Mouse (Mus musculus) granulocyte monocyte progenitor cell, adult 5-6 weeks (primary cell): Measurements from ENCODE around the gene Hoxc11. TPM values are rescaled to one million over a fixed set of nuclear protein-coding genes. Genes with fewer than 3 reads are reported as not detected.

ENCODE experiments used
- ATAC-seq: replicated peaks from 2 replicates; pipeline ENCODE4 v1.8.0; 2016; ENCODE audit warnings: mild to moderate bottlenecking, moderate TSS enrichment, inconsistent platforms; ENCODE audit not compliant: poor library complexity, severe bottlenecking
- total RNA-seq, 2 experiments: library from RNA; stranded (forward) in 1 of 2; stranded (reverse) in 1 of 2; fragments of 200-712, 200-1000 nt in 1 of 2; fragments of >200 nt in 1 of 2; fragmentation: Nextera tagmentation in 1 of 2; gene quantifications; 2 replicates each; pipeline ENCODE4 v1.2.3; 2014 to 2017

Hoxc11 gene
- total RNA-seq, 2 experiments from 2014 or later: not detected

- peak; percentile 46; the same call in 1 of the 2 replicates for ATAC-seq
Measured at GRCm38 (mm10) chr15:102963671-102964640, 9.7 kb downstream of the Hoxc11 start.

- no peak for ATAC-seq
Measured at GRCm38 (mm10) chr15:102965003-102965891, 11.0 kb downstream of the Hoxc11 start.

DNA sequence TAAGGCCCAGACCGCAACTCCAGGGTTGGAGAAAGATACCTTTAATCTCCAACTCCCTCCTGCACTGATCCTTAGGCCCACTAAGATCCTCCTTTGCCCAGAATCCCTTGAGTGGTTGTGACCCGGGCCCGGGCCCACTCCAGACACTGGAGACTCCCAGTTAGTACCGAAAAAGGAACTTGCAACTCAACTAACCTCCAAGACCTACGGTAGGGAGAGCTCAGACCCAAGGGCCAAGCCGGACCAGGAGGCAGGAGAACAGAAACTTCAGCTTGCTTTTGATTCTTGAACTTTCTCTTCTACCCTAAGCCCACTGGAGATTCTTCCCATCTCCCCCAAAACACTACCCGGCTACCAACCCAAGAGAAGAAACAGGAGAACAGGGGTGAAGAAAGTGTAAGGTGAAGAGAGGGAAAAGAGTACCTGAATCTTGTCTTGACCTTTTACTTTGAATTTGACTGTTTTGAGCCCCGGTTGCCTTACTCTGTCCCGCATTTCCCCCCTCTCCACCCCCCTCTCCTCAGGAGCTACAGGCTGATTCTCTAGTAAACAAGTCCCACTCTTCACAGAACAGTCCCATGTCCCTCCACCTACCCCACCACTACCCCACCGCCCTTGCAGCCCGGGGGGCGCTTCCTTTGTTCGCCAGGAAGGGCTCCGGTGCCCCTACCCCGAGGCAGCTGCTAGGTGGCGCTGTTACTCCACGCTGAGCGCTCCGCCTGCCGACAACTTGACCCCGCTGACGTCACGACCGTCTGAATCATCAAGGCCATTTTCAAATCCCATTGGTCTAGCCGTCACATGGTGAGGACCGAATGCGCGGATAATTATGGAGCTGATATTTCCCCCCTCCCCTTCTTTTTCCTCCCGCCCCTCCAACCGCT lies 11.9 kb downstream of the Hoxc11 start:
- peak; percentile 76 for ATAC-seq

DNA sequence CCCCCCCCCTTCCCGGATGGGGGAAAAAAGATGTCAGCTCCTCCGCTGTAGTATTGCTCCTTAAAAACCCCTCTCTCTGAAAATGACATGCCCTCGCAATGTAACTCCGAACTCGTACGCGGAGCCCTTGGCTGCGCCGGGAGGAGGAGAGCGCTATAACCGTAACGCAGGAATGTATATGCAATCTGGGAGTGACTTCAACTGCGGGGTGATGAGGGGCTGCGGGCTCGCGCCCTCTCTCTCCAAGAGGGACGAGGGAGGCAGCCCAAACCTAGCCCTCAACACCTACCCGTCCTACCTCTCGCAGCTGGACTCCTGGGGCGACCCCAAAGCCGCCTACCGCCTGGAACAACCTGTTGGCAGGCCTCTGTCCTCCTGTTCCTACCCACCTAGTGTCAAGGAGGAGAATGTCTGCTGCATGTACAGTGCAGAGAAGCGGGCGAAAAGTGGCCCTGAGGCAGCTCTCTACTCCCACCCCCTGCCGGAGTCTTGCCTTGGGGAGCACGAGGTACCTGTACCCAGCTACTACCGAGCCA lies 12.6 kb downstream of the Hoxc11 start, which contains the start of gene Hoxc10:
Hoxc10 (plus strand) TSS at position 21 of the 536 bp plus-strand sequence.
- no peak for ATAC-seq

GRCm38 (mm10) chr15:102967312-102967510 lies 13.0 kb downstream of the Hoxc11 start, which contains the start of gene Hoxc5:
Gene Hoxc5, plus strand, starts transcription at chr15:102967443.
- no peak for ATAC-seq

GRCm38 (mm10) chr15:102967511-102968397 lies 13.5 kb downstream of the Hoxc11 start:
- ATAC-seq: no peak

GRCm38 (mm10) chr15:102969296-102969695 lies 15.1 kb downstream of the Hoxc11 start:
- no peak for ATAC-seq

DNA sequence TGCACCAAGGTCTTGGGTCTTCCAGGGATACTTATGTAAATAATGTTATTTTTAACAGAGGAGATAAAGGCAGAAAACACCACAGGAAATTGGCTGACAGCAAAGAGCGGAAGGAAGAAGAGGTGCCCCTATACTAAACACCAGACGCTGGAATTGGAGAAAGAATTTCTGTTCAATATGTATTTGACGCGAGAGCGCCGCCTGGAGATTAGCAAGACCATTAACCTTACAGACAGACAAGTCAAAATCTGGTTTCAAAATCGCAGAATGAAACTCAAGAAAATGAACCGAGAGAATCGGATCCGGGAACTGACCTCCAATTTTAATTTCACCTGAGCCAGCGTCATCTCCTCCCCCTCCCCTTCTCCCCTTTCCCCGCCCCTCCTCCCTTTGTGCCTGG lies 16.5 kb downstream of the Hoxc11 start:
- ATAC-seq: no peak

DNA sequence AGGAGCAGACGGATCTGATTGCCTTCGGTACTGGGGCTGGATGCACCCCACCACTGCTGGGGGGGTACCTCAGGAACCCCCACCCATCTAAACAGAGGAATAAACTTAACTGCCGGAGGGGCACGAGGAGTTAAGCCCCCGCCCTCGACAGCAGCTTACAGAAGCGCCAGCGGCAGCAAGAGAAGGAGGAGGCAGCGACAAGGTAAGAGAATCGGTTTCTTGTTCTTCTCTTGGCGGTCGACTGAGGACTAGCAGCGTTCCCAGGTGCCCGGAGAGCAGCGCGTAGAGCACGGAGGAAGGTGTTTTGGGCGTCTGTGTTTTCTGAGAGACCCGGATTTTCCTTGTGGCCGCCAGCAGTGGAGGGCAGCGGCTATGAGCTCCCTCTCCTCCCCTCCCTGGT lies 18.0 kb downstream of the Hoxc11 start:
- no peak for ATAC-seq

GRCm38 (mm10) chr15:102972753-102973152 lies 18.5 kb downstream of the Hoxc11 start:
- no peak for ATAC-seq

DNA sequence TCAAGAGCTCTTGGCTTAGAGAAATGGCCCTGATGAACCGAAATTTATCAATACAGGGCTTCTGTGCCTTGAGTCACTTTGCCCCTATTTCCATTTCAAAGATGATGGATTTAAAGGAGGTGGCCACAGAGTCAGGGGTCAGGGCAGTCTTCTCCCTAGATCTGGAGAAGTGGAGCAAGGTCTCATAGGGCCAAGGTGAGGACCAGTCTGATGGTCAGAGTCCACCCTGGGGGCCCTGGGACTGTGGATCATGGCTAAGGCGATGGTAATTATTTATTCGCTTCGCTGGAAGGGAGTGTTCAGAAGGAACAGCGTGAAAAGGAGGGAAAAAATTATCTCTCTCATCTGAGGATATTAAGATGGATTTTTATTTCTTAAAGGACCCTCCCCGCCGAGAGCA lies 20.8 kb downstream of the Hoxc11 start:
- ATAC-seq: no peak

GRCm38 (mm10) chr15:102975688-102976111 lies 21.5 kb downstream of the Hoxc11 start:
- peak; percentile 11; the same call in 1 of the 2 replicates for ATAC-seq

GRCm38 (mm10) chr15:102976171-102976570 lies 21.9 kb downstream of the Hoxc11 start, which contains the start of gene Hoxc9:
Gene Hoxc9, plus strand, starts transcription at chr15:102976439.
- ATAC-seq: no peak

DNA sequence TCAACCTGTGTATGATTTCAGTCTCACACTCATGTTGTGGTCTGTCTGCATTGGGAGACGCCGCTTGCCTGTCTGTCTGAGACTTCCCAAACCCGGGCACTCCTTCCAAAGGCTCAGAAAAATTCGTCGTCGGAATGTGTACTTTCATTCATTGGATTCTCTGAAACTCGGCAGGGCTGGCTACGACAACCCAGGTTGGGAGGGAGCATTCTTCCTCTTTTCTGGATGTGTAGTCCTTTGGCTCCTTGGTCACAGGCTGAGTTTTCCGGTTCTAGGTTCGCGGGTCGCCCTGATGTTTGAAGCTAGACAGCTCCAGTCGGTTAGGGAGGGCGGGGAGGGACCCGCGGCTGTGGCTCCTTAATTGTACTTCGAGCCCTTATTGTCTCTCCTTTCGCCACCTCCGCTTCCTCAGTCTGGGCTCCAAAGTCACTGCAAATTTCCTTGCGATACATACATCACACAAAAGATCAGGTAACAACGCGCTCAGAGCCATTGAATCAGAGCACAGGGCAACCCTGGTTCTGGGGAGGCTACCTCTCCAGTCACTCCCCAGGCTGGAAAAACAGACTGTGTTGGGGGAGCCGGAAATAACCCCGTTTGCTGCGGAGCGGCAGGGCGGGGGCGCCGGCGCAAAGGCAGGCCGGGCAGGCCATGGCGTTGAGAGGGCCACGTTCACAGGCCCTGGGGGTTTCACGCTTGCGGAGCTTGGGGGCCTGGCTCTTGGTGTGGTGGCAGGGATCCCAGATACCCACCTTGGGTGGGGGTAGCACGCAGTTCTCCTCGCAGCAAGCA lies 22.6 kb downstream of the Hoxc11 start:
- peak; percentile 23; the same call in 1 of the 2 replicates for ATAC-seq

DNA sequence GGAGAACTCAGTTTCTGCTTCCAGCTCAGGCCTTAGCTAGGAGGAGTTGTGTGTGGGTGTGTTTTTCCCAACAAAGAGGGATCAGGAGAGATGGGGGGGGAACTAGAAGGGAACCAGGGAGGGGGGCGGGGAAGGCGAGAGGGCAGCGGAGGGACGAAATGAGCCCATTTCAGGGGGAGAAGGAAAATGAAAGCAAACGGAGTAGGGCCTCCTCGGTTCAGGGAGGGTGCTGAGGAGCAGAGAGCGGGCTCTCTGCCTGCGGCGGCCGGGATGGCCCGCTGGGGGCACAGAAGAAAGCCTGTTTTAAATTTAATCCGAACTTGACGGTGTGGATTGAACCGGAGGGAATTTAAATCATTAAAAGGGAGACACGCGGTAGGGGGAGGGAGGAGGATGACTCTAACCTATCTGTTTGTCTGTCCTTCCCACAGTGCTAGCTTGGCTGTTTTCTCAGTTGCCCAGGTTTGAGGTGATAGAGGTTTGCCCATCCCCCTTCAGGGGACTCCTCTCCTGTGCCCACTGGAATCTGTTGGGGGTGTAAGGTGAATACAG lies 23.3 kb downstream of the Hoxc11 start:
- ATAC-seq: no peak

DNA sequence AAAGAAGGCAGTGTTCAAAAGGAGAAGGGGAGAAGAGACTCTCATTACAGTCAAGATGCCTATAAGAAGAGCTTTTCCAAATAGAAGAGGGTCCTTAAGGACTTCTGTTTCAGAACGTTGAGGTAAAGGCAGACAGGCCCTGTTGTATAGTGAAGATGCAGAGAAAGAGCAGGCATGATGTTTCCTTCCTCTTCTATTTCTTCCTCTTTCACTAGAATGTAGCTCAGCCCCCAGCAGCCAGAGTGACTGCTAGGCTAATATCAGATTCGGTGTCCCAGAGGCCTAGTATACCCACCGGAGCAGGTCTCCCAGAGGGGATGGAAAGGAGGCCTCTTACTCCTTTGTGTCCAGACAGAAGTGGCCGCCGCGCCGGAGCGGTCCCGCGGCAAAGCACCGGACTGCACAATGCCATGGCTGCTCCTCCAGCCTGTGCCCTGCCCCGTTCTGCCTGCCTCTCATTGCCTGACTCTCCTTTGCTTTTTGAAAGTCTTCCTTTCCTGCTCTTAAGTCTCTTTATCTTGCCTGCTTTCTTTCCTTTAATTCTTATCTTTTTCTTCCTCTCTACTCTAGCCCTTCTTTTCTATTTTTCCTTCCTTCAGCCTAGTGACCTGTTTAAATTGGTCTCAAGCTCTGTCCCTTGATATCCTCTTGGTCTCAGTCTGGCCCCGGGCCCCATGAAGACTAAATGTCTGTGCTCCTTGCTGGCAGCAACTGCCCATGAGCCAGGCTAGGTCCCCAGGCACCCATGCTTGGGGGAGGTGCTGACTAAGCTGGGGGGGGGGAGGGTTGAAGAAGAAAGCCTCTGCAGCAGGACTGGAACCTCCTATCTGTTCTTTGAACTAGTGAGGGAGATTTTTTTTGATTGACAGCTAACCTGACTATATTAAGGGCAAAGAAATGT lies 24.6 kb downstream of the Hoxc11 start:
- peak; percentile 36; the same call in 1 of the 2 replicates for ATAC-seq

GRCm38 (mm10) chr15:102979936-102980335 lies 25.7 kb downstream of the Hoxc11 start:
- no peak for ATAC-seq
